In genomic region chr11:103054798-103055197, GRCm38 (mm10) we compare ENCODE assay signal across 8 mouse cellular contexts. TPM values are rescaled to one million over a fixed set of nuclear protein-coding genes. Genes with fewer than 3 reads are reported as not detected.
DNase-seq lines count a peak whose midpoint lies in the region; ATAC-seq lines count a peak whose summit lies in the region.

No protein-coding gene starts in this region.

- DNase-seq in heart, adult 8-10 months (ENCODE audit: low spot score): peak; percentile 83
- DNase-seq in heart, postnatal 25 days (ENCODE audit: low spot score): no peak
- DNase-seq in MEL-GATA-1-ER (ENCODE audit: extremely low read depth, low read depth): peak; percentile 47
- DNase-seq in cerebellum, postnatal 25 days: peak; percentile 74 to 86
- DNase-seq in layer of hippocampus, postnatal 25 days (ENCODE audit: extremely low spot score in 1 of 2, low spot score in 1 of 2): peak; percentile 60 to 86
- DNase-seq in mesoderm, embryonic 11.5 days (ENCODE audit: low read depth, low spot score): peak; percentile 82
- DNase-seq in spleen, postnatal 4 days (ENCODE audit: low spot score in 2 of 2): peak; percentile 72 to 88

- 0 out of 2 replicates have a peak, but pooled peaks have one; percentile 29 for ATAC-seq in granulocyte monocyte progenitor cell, adult 5-6 weeks (replicated peaks; ENCODE audit: poor library complexity, severe bottlenecking)

- intact Hi-C loops in heart, postnatal 25 days (cut with DNase I): loop anchor here (2.0 kb wide), 1 partner anchor 154 kb away; the partner anchor contains the start of gene Gfap

RNA-seq across cellular contexts. Expression of gene Dcakd, which starts 26.7 kb away (rescaled TPM):
- total RNA-seq in heart, adult 8-10 months (2022): 10 to 100 TPM; 54.2 to 95.5 (median 77.9) TPM
- 10 to 100 TPM; 83.5 to 84.3 TPM for total RNA-seq in heart, postnatal 25 days (2021)
- total RNA-seq in granulocyte monocyte progenitor cell, adult 5-6 weeks (2014; fragmentation: Nextera tagmentation): 30.5 and 40.9 TPM in 2 replicates
- total RNA-seq in granulocyte monocyte progenitor cell, adult 5-6 weeks (2017): 14.3 and 17.0 TPM in 2 replicates
- total RNA-seq in layer of hippocampus, postnatal 25 days (2021): 100 to 1,000 TPM; 106 to 109 TPM

RNA-seq across cellular contexts. Expression of gene Nmt1, which starts 26.8 kb away (rescaled TPM):
- 10 to 100 TPM; 67.2 to 74.7 (median 70.0) TPM for total RNA-seq in heart, adult 8-10 months (2022)
- 10 to 100 TPM; 65.2 to 66.1 TPM for total RNA-seq in heart, postnatal 25 days (2021)
- 39.2 and 44.9 TPM in 2 replicates for total RNA-seq in granulocyte monocyte progenitor cell, adult 5-6 weeks (2014; fragmentation: Nextera tagmentation)
- 54.1 and 58.9 TPM in 2 replicates for total RNA-seq in granulocyte monocyte progenitor cell, adult 5-6 weeks (2017)
- total RNA-seq in layer of hippocampus, postnatal 25 days (2021): 100 to 1,000 TPM; 153 to 166 TPM

RNA-seq across cellular contexts. Expression of gene Plcd3, which starts 46.7 kb away (rescaled TPM):
- 10 to 100 TPM; 10.7 to 19.1 (median 12.1) TPM for total RNA-seq in heart, adult 8-10 months (2022)
- total RNA-seq in heart, postnatal 25 days (2021): 10 to 100 TPM; 14.7 to 16.3 TPM
- 0.41 TPM in 1 of 2 replicates, not detected in the other for total RNA-seq in granulocyte monocyte progenitor cell, adult 5-6 weeks (2014; fragmentation: Nextera tagmentation)
- total RNA-seq in granulocyte monocyte progenitor cell, adult 5-6 weeks (2017): 3.2 TPM in 1 of 2 replicates, not detected in the other
- 10 to 100 TPM in 1 of 2 experiments, 1 to 10 TPM in 1; 9.1 to 10.2 TPM for total RNA-seq in layer of hippocampus, postnatal 25 days (2021)

RNA-seq across cellular contexts. Expression of gene Acbd4, which starts 46.7 kb away (rescaled TPM):
- total RNA-seq in heart, adult 8-10 months (2022): 10 to 100 TPM; 24.1 to 39.8 (median 32.0) TPM
- 10 to 100 TPM; 36.7 to 39.0 TPM for total RNA-seq in heart, postnatal 25 days (2021)
- total RNA-seq in granulocyte monocyte progenitor cell, adult 5-6 weeks (2014; fragmentation: Nextera tagmentation): 4.8 and 9.6 TPM in 2 replicates
- 5.8 and 10.7 TPM in 2 replicates for total RNA-seq in granulocyte monocyte progenitor cell, adult 5-6 weeks (2017)
- total RNA-seq in layer of hippocampus, postnatal 25 days (2021): 10 to 100 TPM; 79.5 to 90.4 TPM
